In genomic region chr11:76180146-76180540, GRCm38 (mm10) we compare ENCODE assay signal across 8 mouse cellular contexts. TPM values are rescaled to one million over a fixed set of nuclear protein-coding genes. Genes with fewer than 3 reads are reported as not detected.
DNase-seq lines count a peak whose midpoint lies in the region; ATAC-seq and TF ChIP-seq lines count a peak whose summit lies in the region.

No protein-coding gene starts in this region.

- TF ChIP-seq POLR2A in heart, adult 2 months (IDR thresholded peaks at IDR 0.05; ENCODE audit: insufficient read depth, low read depth, low read length), result no peak
- TF ChIP-seq POLR2A in ES-Bruce4 (IDR thresholded peaks at IDR 0.05; ENCODE audit: insufficient read depth, low read length), result no peak

- no peak for TF ChIP-seq CTCF in heart, adult 2 months (IDR thresholded peaks at IDR 0.05)
- no peak for TF ChIP-seq CTCF in ES-Bruce4 (IDR thresholded peaks at IDR 0.05; ENCODE audit: low read depth, low read length)
- no peak for TF ChIP-seq CTCF in lung, postnatal 0 days (IDR thresholded peaks at IDR 0.05)

- no peak for ATAC-seq in lung, postnatal 0 days

- WGBS in heart, adult 2 months, result 7% methylated on average over 7 of the region's 7 CpGs
- 11% methylated on average over 7 of the region's 7 CpGs for WGBS in lung, postnatal 0 days

- peak overlapping the region; percentile 85 for H3K4me3 ChIP-seq in heart, adult 2 months
- H3K4me3 ChIP-seq in ES-Bruce4 (ENCODE audit: low read depth, low read length), result peak overlapping the region; percentile 87
- H3K4me3 ChIP-seq in lung, postnatal 0 days (ENCODE audit: low read depth, low read length), result peak overlapping the region; percentile 64

- H3K79me2 ChIP-seq in heart, adult 2 months (replicated peaks; ENCODE audit: control insufficient read depth, insufficient read depth, low read length), result no peaks in the 10 kb centered on the region

- H3K4me2 ChIP-seq in lung, postnatal 0 days (replicated peaks; ENCODE audit: low read depth, low read length), result peak overlapping the region; percentile 74

- 0 out of 2 replicates have a peak overlapping the region, but pooled peaks have one; percentile 87 for H3K9ac ChIP-seq in heart, adult 2 months (ENCODE audit: low read depth, low read length)
- H3K9ac ChIP-seq in ES-Bruce4 (ENCODE audit: low read depth, poor library complexity, severe bottlenecking), result peak overlapping the region; percentile 57
- H3K9ac ChIP-seq in lung, postnatal 0 days (replicated peaks; ENCODE audit: low read depth), result peak overlapping the region; percentile 58; the same call in 1 of the 2 replicates

- H3K4me1 ChIP-seq in heart, adult 2 months (ENCODE audit: control insufficient read depth, insufficient read depth, low read length), result peaks cover 2% of the 10 kb centered on the region; the same call in 1 of the 2 replicates
- no peaks in the 10 kb centered on the region for H3K4me1 ChIP-seq in ES-Bruce4 (ENCODE audit: control insufficient read depth, insufficient read depth, low read length)
- H3K4me1 ChIP-seq in lung, postnatal 0 days (ENCODE audit: insufficient read depth, low read depth, low read length), result no peaks in the 10 kb centered on the region; the same call in 1 of the 2 replicates

- H3K27me3 ChIP-seq in heart, adult 2 months (ENCODE audit: control insufficient read depth, insufficient read depth, low read length), result no peaks in the 10 kb centered on the region
- H3K27me3 ChIP-seq in ES-Bruce4 (ENCODE audit: control insufficient read depth, insufficient read depth, low read length, poor library complexity, severe bottlenecking), result no peaks in the 10 kb centered on the region
- H3K27me3 ChIP-seq in lung, postnatal 0 days (replicated peaks; ENCODE audit: insufficient read depth, low read length), result no peaks in the 10 kb centered on the region

- peak overlapping the region; percentile 85 for H3K27ac ChIP-seq in heart, adult 2 months
- H3K27ac ChIP-seq in ES-Bruce4 (ENCODE audit: insufficient read depth, low read length), result no peak overlapping the region
- peak overlapping the region; percentile 16; the same call in 1 of the 2 replicates for H3K27ac ChIP-seq in lung, postnatal 0 days (ENCODE audit: low read length)

- no peak for TF ChIP-seq EP300 in heart, adult 2 months (IDR thresholded peaks at IDR 0.05; ENCODE audit: insufficient read depth, low read depth, low read length)
- TF ChIP-seq EP300 in ES-Bruce4 (IDR thresholded peaks at IDR 0.05; ENCODE audit: insufficient read depth, low read depth, low read length), result no peak
- TF ChIP-seq EP300 in lung, postnatal 0 days (IDR thresholded peaks at IDR 0.05), result no peak

- no peaks in the 10 kb centered on the region for H3K36me3 ChIP-seq in heart, adult 2 months (ENCODE audit: control insufficient read depth, insufficient read depth, low read length)
- no peaks in the 10 kb centered on the region for H3K36me3 ChIP-seq in ES-Bruce4 (ENCODE audit: control insufficient read depth, insufficient read depth, low read length, poor library complexity, severe bottlenecking)
- H3K36me3 ChIP-seq in lung, postnatal 0 days (ENCODE audit: insufficient read depth, low read length), result no peaks in the 10 kb centered on the region

- intact Hi-C loops in heart, adult 2 months (cut with DNase I), result no loop called here
- intact Hi-C loops in heart, postnatal 14 days (cut with DNase I), result no loop called here
- intact Hi-C loops in gastrocnemius, postnatal 14 days (cut with DNase I; ENCODE audit: low total_unique reads), result no loop called here

- no peak for DNase-seq in heart, adult 2 months
- DNase-seq in heart, postnatal 14 days, result no peak
- DNase-seq in gonadal fat pad, adult 2 months (ENCODE audit: low read depth), result peak; percentile 88
- no peak for DNase-seq in lung, postnatal 0 days (ENCODE audit: low spot score)
- DNase-seq in frontal cortex, postnatal 25 days (ENCODE audit: low spot score in 2 of 2), result no peak
- DNase-seq in embryo, embryonic 11 days, result no peak
- DNase-seq in gastrocnemius, postnatal 14 days, result no peak

- no peaks in the 10 kb centered on the region for H3K9me3 ChIP-seq in ES-Bruce4 (replicated peaks; ENCODE audit: control insufficient read depth, insufficient read depth, low read length, poor library complexity, severe bottlenecking)
- H3K9me3 ChIP-seq in lung, postnatal 0 days (ENCODE audit: low read length), result no peaks in the 10 kb centered on the region

RNA-seq across cellular contexts. Expression of gene Fam57a, which starts 0.7 kb away (rescaled TPM):
- 1 to 10 TPM; 2.0 to 3.0 TPM for total RNA-seq in heart, adult 2 months (2021)
- 4.2 and 5.4 TPM in 2 replicates for polyA plus RNA-seq in heart, adult 2 months (2012; rRNA removed)
- total RNA-seq in heart, postnatal 14 days (2021), result 1 to 10 TPM; 6.3 to 6.6 TPM
- 7.3 and 9.0 TPM in 2 replicates for polyA plus RNA-seq in ES-Bruce4 (2011; ENCODE audit: insufficient read depth, insufficient read length, low read depth, missing spikeins)
- polyA plus RNA-seq in gonadal fat pad, adult 2 months (2012; rRNA removed), result 5.8 and 9.2 TPM in 2 replicates
- 27.0 and 33.8 TPM in 2 replicates for polyA plus RNA-seq in lung, postnatal 0 days (2015; fragmentation: Nextera tagmentation; extraction: Ambion mirVana)
- total RNA-seq in gastrocnemius, postnatal 14 days (2021), result 1 to 10 TPM; 4.0 to 5.0 TPM

RNA-seq across cellular contexts. Expression of gene Vps53, which starts 0.7 kb away (rescaled TPM):
- 10 to 100 TPM; 24.3 to 25.1 TPM for total RNA-seq in heart, adult 2 months (2021)
- polyA plus RNA-seq in heart, adult 2 months (2012; rRNA removed), result 16.4 and 20.5 TPM in 2 replicates
- total RNA-seq in heart, postnatal 14 days (2021), result 10 to 100 TPM; 29.1 to 30.9 TPM
- 24.3 and 26.2 TPM in 2 replicates for polyA plus RNA-seq in ES-Bruce4 (2011; ENCODE audit: insufficient read depth, insufficient read length, low read depth, missing spikeins)
- 30.1 and 35.1 TPM in 2 replicates for polyA plus RNA-seq in gonadal fat pad, adult 2 months (2012; rRNA removed)
- 28.5 and 29.7 TPM in 2 replicates for polyA plus RNA-seq in lung, postnatal 0 days (2015; fragmentation: Nextera tagmentation; extraction: Ambion mirVana)
- total RNA-seq in gastrocnemius, postnatal 14 days (2021), result 10 to 100 TPM; 23.8 to 26.4 TPM

RNA-seq across cellular contexts. Expression of gene Dbil5, which starts 37.3 kb away (rescaled TPM):
- total RNA-seq in heart, adult 2 months (2021), result under 1 TPM in 1 of 2 experiments, not detected in 1; 0.43 TPM
- 0.73 and 1.2 TPM in 2 replicates for polyA plus RNA-seq in heart, adult 2 months (2012; rRNA removed)
- total RNA-seq in heart, postnatal 14 days (2021), result not detected
- polyA plus RNA-seq in ES-Bruce4 (2011; ENCODE audit: insufficient read depth, insufficient read length, low read depth, missing spikeins), result not detected in 2 replicates
- 23.3 and 26.9 TPM in 2 replicates for polyA plus RNA-seq in gonadal fat pad, adult 2 months (2012; rRNA removed)
- 0.77 and 0.87 TPM in 2 replicates for polyA plus RNA-seq in lung, postnatal 0 days (2015; fragmentation: Nextera tagmentation; extraction: Ambion mirVana)
- total RNA-seq in gastrocnemius, postnatal 14 days (2021), result under 1 TPM in 1 of 2 experiments, not detected in 1; 0.42 TPM

RNA-seq across cellular contexts. Expression of gene Gemin4, which starts 37.3 kb away (rescaled TPM):
- total RNA-seq in heart, adult 2 months (2021), result 1 to 10 TPM; 3.9 to 4.5 TPM
- polyA plus RNA-seq in heart, adult 2 months (2012; rRNA removed), result 2.3 and 3.8 TPM in 2 replicates
- total RNA-seq in heart, postnatal 14 days (2021), result 1 to 10 TPM; 1.8 to 2.6 TPM
- 31.6 and 32.2 TPM in 2 replicates for polyA plus RNA-seq in ES-Bruce4 (2011; ENCODE audit: insufficient read depth, insufficient read length, low read depth, missing spikeins)
- 7.5 and 10.6 TPM in 2 replicates for polyA plus RNA-seq in gonadal fat pad, adult 2 months (2012; rRNA removed)
- 8.8 and 13.8 TPM in 2 replicates for polyA plus RNA-seq in lung, postnatal 0 days (2015; fragmentation: Nextera tagmentation; extraction: Ambion mirVana)
- total RNA-seq in gastrocnemius, postnatal 14 days (2021), result 1 to 10 TPM; 1.9 to 2.9 TPM

Comparison
In these comparisons a context has a peak if more than half of its experiments do, and no peak if none do; other contexts are left out.
1. RNA of gene Dbil5, which starts 37.3 kb away (polyA plus RNA-seq): 23.3 to 26.9 TPM in gonadal fat pad, adult 2 months; 0.73 to 1.2 TPM in heart, adult 2 months, 0.77 to 0.87 TPM in lung, postnatal 0 days and not detected in ES-Bruce4; every median in the first group is over 10 times any median in the second.
2. Peak in every context shown above with its lines, with median percentiles within 50 percentile points of each other: H3K4me3 ChIP-seq and H3K9ac ChIP-seq.